Mouse (Mus musculus): Measurements from ENCODE around the gene Nt5dc2.

Gene Nt5dc2

DNA sequence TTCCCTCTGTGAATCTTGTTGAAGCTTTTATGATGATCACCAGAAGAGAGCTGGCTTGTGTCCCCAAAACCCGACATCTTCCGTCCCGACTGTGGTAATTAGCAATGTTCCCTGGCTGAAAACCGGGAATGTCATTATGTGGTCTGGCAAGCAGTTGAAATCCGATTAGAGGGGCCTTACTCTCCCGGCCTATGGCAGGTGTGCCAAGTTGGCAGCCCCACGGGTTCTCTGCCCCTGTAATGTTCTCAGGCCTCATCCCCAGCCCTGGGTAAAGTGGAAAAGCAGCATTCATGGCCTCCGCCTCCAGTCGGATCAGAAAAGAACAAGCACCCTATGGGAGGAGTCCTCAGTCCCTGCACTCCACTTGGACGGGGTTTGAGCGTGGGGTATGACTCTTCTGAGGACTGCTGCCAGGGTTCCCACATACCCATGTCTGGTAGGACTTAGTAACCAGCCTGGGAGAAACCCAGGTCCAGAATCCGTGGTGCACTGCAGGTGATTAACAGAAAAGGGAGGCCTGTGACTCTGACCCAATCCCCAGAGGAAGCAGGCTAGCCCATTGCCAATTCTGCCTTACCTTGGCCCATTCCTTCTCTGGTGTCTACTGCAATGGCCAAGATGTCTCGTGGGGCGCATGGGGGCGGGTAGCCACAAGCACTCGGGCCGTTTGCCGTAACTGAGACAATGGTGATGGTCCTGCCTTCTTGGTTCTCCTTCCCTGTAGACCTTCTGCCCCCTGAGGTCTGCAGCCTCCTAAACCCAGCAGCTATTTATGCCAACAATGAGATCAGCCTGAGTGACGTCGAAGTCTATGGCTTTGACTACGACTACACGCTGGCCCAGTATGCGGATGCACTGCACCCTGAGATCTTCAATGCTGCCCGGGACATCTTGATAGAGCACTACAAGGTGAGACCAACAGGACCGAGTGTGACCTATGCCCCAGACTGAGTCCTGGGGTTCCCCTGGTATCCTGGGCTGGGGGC is 3.5 kb downstream of the Nt5dc2 start:
- DNase-seq: peak; percentile 3

DNA sequence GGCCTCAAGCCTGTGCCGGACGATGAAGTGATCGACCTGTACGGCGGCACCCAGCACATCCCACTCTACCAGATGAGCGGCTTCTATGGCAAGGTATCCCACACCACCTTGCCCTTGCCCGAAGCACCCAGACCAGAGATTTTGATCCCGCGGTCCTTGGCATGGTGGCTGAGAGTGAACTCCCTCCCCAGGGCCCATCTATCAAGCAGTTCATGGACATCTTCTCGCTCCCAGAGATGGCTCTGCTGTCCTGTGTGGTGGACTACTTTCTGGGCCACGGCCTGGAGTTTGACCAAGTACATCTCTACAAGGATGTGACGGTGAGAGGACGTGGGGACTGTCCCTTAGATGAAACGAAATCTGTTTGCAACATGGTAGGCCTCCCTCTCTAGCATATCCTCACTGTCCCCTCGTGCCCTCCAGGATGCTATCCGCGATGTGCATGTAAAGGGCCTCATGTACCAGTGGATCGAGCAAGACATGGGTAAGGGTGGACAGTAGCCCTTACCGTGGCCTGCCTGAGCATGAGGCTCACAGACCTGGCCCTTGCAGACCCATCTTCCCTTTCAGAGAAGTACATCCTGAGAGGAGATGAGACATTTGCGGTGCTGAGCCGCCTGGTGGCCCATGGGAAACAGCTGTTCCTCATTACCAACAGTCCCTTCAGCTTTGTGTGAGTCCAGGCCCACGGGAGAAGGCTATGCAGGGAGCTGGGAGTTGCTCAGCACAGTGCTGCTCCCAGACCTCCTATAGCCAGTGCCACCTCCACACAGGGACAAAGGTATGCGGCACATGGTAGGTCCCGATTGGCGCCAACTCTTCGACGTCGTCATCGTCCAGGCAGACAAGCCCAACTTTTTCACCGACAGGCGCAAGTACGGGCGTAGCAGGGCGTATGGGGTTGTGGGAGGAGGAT is 4.9 kb downstream of the Nt5dc2 start:
- DNase-seq: peak; percentile 1

DNA sequence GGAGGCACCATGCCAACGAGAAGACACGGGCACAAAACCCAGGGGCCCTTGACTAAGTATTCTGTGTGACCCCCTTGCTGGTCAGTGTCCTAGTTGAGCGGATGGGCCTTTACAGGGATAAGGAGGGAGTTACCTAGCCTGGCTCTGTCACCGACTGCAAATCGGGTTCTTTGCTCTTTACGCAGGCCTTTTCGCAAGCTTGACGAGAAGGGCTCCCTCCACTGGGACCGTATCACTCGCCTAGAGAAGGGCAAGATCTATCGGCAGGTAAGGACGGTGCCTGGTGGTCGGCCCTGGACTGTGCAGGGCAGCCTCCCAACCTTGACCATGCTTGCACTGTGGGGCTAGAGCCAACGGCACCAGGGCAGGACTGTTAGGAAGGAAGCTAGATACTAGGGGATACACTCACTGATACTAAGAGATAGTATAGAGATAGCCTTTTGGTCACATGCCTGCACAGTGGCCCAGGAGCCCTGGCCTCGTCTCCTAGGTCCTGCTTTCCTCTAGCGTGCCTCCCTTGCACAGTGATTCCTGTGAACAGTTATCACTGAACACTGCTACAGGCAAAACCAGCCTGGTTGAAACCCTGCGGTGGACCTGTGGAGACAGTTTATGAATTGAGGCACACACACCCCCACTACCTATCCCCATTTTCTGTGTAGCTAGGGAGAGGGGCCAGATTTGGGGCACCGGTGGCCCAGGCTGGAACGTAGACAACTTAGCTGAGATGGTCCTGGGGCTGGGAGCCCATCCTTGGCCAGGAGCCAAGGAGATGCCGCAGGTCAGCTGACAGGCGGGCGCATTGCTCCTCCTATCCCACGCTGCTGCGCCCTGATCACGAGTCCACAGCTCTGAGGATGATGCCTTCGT is 5.8 kb downstream of the Nt5dc2 start:
- no peak for DNase-seq

DNA sequence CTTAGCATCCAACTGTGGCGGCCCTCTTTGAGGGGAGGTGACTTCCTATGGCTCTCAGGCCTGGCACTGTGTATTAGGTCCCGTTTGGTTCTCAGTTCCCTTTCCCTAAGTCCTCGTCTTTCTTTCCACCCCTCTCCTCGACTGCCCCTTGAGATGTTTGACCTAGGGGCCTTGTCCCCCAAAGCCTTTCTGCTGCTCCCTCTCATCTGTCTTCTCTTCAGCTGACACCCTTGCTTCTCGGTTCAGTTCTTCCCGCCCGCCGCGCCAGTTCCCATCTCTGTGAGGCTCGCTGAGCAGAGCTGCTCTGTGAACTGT is 6.4 kb downstream of the Nt5dc2 start:
- DNase-seq: no peak

DNA sequence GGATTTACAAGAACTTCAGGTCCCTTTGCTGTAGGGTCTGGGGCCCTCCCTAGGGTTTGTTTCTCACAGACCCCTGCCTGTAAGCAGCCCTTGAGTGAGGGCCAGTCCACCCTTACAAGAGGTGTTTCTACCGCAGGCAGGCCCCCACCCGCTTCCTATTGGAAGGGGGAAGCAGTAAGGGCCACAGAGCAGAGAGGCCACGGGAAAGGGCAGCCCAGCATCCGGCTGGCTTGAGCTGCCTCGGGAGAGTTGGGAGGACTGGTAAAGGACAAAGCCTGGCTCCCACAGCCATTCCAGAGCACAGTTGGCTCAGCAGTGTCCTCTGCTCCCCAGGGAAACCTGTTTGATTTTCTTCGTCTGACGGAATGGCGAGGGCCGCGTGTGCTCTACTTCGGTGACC is 6.9 kb downstream of the Nt5dc2 start:
- DNase-seq: no peak

DNA sequence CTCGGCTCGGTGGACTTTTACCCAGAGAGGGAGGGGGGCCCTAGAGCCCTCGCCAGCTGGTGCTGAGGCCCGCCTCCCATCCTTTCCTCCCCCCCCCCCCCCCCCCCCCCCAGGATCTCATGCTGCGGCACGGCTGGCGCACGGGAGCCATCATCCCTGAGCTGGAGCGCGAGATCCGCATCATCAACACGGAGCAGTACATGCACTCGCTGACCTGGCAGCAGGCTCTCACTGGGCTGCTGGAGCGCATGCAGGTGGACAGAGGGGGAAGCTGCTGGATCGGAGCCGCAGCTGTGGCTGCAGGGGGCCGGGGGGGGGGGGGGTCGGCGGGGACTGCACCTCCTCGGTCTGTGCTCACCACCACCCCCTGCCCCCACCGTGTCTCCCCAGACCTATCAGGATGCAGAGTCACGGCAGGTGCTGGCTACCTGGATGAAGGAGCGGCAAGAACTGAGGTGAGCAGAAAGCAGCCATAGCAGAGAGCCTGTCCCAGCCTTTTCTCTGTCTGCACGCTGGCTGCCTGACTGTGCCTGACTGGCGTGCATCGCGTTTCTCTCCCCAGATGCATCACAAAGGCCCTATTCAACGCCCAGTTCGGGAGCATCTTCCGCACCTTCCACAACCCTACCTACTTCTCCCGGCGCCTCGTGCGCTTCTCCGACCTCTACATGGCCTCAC is 7.5 kb downstream of the Nt5dc2 start:
- no peak for DNase-seq

DNA sequence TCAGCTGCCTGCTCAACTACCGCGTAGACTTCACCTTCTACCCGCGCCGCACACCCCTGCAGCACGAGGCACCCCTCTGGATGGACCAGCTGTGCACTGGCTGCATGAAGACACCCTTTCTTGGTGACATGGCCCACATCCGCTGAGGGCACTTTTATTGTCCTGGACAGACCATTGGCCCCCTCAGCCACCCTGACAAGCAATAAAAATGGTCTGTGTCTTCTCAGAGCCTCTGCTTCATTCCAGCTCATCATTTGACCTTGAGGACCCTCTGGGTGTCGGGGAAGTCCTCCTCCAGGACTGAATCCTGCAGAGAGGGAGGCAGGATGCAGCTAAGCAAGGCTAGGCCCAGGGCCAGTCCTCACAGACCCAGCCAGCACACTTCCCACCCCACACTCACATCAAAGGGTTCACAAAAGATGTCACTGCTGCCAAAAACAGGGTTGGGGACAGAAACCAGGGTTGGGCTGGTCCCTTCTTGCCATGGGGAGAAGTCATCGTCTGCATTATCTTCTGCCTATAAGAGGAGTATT is 8.1 kb downstream of the Nt5dc2 start:
- no peak for DNase-seq

DNA sequence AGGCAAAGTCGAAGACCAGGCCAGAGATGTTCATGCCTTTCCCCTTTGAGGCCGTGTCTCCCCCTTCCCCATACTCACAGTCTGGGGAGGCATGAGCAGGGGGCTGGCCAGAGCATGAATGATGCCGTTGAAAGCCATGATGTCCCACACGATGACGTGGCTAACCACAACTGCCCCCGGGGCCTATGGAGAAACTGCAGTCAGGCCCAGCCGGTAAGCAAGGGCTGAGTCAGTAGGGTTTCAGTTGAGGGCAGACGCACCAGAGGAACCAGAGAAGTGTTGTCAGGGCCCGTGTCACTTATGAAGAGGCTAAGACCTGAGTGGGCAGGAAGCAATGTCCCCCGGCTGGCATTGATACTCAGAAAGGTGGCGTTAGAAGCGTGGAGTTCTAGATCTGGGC is 8.8 kb downstream of the Nt5dc2 start:
- DNase-seq: no peak

DNA sequence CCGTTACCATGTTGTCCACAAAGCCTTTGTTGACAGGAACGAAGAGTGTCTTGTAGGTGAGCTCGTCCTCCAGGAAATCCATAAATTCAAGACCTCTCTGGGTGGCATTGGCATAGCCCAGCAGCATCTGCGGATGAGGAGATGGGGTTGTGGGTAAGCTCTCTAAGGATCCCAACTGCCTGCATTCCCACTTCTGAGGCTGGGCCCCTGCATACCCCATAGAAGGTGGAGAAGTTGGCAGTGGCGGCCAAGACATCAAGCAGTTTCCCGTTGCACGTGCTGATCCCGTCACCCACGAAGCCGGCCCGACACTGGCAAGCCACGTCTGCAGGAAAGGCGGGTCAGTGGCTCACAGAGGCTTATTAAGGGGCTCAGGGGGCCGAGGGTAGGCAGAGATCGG is 9.3 kb downstream of the Nt5dc2 start:
- no peak for DNase-seq

DNA sequence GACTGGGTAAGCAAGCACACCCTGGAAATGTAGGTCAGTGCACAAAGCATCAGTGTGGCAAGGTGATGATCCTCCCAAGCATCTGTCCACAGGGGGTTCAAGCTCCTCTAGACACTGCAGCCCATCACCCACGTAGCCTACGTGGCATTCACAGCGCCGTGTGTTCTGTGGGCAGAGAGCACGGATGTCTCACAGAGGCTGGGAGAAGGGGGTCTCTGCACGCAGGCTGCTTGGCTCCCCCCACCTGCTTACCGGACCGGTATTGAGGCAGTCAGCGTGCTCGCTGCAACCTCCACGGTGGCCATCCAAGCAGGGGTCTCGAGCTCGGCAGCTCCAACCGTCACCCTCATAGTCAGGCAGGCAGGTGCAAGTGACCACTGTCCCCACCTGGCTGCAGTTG is 10.2 kb downstream of the Nt5dc2 start:
- no peak for DNase-seq

DNA sequence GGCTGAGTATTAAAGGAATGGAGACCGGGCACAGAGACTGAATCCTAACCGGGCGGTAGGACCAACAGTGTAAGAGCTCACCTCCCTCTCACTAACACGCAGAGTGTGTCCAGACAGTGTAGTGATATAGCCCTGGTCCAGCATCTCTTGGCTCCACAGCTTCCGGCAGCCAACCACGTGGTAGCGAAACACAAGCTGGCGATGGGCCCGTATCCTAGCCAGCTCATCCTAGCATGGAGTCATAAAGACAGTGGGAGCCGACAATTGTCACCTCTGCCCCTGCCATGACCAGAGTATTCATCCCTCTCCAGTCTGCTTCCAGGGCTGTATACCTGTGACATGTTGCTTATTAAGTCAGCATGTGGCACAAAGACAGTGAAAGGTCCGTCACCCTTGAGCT is 14.8 kb downstream of the Nt5dc2 start:
- no peak for DNase-seq

DNA sequence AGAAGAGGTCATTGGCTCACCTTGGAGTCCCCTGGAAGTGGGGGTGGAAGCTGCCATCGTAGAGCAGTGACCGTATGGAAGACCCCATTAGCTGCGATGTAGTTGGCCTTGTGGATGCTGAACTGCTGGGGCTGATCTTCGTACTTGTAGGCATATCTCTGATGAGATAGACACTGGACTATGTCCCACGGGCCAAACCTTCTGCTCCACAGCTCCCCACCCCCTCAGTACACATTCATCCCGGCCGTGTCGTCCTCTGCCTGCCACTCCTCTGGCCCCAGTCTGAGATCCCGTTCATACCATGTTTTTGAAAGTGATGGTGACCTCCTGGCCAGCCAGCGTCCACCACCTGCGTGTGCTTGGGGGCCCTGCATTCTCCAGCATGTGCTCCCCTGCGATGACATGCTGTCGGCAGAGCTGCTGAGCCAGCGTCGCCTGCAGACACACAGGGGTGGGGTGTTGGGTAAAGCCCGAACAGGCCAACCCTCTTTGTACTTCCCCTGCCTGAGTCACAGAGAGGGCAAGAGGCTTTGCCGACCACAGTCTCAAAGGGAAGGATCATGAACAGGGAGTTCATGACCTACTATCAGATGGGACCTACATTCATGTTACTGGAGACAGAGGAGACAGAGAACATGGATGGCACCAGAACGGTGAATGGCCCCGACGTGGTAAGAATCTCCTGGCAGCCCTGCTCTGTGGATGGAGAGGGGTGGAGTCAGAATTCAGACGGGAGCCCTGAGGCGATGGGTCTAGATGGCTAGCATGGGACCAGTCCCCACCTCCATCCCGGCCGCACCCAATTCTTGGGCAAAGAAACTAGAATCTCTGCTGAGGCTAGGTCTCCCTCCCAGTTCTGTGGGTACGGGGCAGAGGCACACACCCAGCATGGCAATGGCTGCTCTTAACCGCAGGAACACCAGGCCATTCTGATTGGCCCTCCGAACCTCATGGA is 29.6 kb downstream of the Nt5dc2 start:
- no peak for DNase-seq

DNA sequence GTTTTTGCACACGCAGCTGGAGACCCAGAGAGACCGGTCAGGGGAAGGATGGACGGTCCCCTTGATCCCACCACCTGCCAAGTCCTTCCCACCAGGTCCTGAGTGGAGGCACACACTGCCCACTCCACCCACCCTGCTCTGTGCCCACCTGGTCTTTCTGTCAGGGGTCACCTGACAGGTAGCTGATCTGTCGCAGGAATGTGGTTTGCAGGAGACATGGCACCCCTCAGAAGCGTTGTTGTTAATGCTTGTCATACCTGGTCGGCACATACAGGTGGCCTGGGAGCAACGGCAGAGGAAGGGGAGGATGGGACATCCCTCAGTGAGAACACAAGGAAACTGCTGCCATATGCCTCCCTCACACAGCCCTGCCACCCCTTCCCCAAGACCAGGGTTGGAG is 30.3 kb downstream of the Nt5dc2 start:
- no peak for DNase-seq

DNA sequence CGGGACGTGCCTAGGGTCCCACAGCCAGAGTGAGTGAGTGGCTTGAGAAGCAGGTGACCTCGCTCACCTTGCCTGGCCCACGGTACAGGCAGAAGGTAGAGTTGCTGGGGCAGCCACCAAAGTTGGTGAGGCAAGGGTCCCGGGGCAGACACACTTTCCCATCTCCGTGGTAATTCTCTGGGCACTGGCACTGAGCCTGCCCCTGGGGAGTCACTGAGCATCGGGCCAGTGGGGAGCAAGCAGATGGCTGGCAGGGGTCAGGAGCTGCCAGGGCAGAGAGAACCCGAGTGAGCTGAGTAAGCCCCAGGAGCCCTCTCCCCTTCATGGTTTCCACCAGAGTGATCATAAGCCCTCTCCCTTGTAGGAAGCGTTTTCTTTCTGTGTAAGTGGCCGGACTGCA is 30.8 kb downstream of the Nt5dc2 start:
- no peak for DNase-seq

DNA sequence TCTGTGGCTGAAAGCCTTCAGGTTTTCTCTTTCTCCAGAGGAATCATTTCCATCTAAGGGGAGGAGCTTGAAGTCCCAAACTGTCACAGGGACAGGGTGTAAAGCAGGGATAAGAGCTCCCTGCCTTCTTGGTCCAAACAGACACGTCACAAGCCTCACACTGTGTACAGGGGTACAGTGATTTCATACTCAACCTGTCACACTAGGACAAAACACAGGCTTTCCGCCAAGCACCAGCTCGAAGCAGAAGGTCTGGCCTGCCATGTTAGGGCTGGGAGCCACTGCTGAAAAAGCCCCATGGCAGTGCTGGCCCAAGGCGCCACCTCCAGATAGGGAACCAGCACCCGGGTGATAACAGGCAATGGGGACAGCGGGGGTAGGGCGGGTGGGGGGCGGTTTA is 33.2 kb downstream of the Nt5dc2 start:
- DNase-seq: no peak

DNA sequence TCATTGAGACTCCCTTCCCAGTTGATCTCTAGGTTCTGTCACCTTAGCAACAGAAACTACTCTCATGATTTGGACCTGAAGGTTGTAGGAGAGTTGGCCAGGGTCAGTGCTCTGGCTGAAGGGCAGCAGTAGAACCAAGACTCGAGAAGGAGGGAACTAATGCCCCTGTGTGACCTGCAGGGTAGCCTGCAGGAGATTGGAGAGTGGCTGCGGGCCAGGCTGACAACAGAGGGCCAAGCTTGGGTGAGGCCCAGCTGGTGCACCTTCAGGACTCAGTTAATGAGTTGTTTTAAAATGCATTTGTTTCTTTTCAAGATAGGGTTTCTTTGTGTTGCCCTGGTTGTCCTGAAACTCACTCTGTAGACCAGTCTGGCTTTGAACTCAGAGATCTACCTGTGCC is 34.2 kb downstream of the Nt5dc2 start:
- no peak for DNase-seq

DNA sequence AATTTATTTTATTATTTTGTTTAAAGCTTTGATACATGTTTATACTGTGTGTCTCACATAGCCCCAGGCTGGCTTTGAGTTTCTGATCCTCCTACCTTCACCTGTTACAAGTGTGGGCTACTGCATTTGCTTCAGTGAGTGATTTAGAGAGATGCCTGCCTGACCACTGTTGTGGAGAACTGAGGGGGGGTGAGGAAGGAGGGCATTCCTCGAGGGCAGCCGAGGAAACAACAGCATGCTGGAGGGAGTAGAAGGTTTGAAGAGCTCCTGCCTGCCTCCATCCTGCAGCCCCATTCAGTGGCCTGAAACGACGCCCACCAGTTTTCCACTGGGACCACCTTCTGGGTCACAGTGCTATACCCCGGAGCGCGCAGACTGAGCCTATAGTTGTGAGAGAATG is 34.6 kb downstream of the Nt5dc2 start:
- DNase-seq: no peak

DNA sequence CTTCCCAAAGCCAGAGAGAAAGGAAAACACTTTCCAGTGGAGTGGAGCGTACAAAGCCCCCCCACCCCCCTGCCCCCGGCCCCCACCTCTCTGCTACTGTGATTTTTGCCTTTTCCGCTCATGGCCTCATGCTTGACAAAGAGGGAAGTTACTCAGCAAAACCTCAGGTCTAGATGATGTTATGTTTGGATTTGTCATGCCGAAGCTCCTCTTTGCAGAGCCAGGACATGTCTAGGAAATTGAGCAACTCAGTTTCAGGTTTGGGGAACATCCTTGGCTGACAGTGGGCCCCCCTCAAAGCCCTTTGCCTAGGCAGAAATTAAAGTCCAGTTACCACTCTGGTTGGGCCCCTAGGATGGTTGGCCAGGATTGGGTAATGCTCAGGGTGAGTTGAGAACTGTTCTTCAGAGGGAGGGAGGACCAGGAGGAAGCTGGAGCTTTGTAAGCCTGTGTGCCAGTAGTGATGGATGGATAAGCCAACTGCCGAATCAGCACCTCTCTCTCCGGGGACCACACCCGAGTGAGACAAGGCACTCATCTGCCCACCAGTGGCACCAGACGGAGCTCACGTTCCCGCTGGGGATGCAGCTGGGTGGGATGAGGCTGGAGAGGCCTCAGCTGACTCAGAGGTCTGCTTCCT is 35.3 kb downstream of the Nt5dc2 start:
- no peak for DNase-seq

DNA sequence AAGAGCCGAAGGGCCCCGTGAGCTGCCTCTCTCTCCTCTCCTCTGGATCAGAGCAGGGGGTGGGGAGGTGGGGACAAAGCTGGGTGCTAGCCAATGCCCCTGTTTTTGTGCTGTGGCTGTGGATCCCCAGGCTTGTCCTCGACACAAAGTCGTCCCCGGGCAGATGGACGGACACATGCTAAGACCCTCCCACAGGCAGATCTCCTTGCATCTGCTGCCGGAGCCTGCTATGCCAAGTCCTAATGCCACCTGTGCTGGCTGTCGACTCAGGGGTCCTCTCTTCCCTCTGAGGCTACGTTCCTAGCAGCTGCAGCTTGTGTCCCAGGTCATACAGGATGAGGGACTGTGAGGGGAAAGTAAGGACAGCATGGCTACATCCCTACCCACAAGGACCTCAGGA is 36.0 kb downstream of the Nt5dc2 start:
- no peak for DNase-seq

DNA sequence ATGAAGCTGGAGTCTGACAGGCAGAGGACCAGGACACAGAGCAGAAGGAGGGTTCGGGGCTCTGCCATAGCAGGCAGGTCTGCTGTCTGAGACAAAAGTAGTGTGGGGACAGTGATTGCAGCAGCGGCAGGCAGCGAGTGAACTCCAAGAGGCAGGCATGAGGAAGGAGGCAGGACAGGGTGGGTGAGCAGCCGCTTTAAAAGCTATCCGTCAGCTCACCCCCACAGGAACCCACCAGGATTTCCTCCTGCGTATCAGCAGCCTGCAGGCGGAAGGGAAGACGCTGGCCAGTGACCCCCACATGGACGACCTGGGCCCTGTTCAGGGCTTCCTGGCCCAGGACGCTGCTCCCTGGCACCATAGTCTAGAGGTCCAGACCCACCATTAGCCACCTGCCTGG is 37.6 kb downstream of the Nt5dc2 start, which contains the start of gene Stab1:
Gene Stab1 (minus strand): TSS at position 217 of the 400 bp plus-strand sequence.
- no peak for DNase-seq
